Mouse (Mus musculus) hindbrain, embryonic 14.5 days (tissue): ENCODE measurements around the gene Adprm. TPM values are rescaled to one million over a fixed set of nuclear protein-coding genes. Genes with fewer than 3 reads are reported as not detected.
A peak's percentile ranks its signal among the peaks of the same experiment; 100 is the strongest.
"Not testable (repeated sequence)": the region's sequence is repeated elsewhere in the genome, so short reads cannot be mapped to it uniquely, and the experiment has no call there.

Experiments used
- ATAC-seq: fragments of 200-750 bp; cut with Nextera tagmentation; 2 replicates; pipeline ENCODE4 v1.8.0; 2017; ENCODE audit warnings: moderate number of reproducible peaks, mild to moderate bottlenecking, moderate TSS enrichment, moderate library complexity; ENCODE audit not compliant: low FRiP score
- DNase-seq: peaks from one replicate; pipeline ENCODE4 v3.0.0-alpha.2; 2015; ENCODE audit warnings: low spot score
- H3K27ac ChIP-seq: fragments of 300-500 bp; sonication (generic); 2 replicates; pipeline ENCODE4 v1.5.1; 2014; ENCODE audit warnings: mild to moderate bottlenecking, moderate library complexity
- H3K27me3 ChIP-seq: fragments of 300-500 bp; sonication (generic); 2 replicates; pipeline ENCODE4 v1.6.1; 2014; ENCODE audit warnings: mild to moderate bottlenecking, low read length, mixed read lengths; ENCODE audit not compliant: control insufficient read depth, insufficient read depth
- H3K36me3 ChIP-seq: fragments of 300-500 bp; sonication (generic); replicated peaks from 2 replicates; pipeline ENCODE4 v1.6.1; 2014; ENCODE audit not compliant: control insufficient read depth, insufficient read depth
- H3K4me1 ChIP-seq: fragments of 300-500 bp; sonication (generic); replicated peaks from 2 replicates; pipeline ENCODE4 v1.6.1; 2014; ENCODE audit warnings: antibody characterized with exemption, low read length, mixed read lengths; ENCODE audit not compliant: control insufficient read depth, insufficient read depth
- H3K4me2 ChIP-seq: fragments of 300-500 bp; sonication (generic); replicated peaks from 2 replicates; pipeline ENCODE4 v1.6.1; 2014; ENCODE audit warnings: mild to moderate bottlenecking, moderate library complexity
- H3K4me3 ChIP-seq: fragments of 300-500 bp; sonication (generic); replicated peaks from 2 replicates; pipeline ENCODE4 v1.5.1; 2014; ENCODE audit warnings: mild to moderate bottlenecking, low read length
- H3K9ac ChIP-seq: fragments of 300-500 bp; sonication (generic); 2 replicates; pipeline ENCODE4 v1.6.1; 2014
- H3K9me3 ChIP-seq: fragments of 300-500 bp; sonication (generic); 2 replicates; pipeline ENCODE4 v1.6.1; 2016; ENCODE audit warnings: low read length; ENCODE audit not compliant: control insufficient read depth
- WGBS: fragments of 180-500 bp; shearing (Covaris S2); extraction: QIAGEN DNeasy Blood & Tissue Kit; methylation state at CpG from one replicate; pipeline ENCODE4 v1.1.7; 2014; 5-methylcytosine and 5-hydroxymethylcytosine counted together
- polyA plus RNA-seq: library from polyadenylated mRNA; unstranded; fragments of >200 nt; fragmentation: Nextera tagmentation; extraction: Ambion mirVana; gene quantifications from 2 replicates; pipeline ENCODE4 v1.2.1, GENCODE M21; 2014

The Adprm gene
- polyA plus RNA-seq, 1 experiment from 2014 or later = 32.4 TPM

GRCm38 (mm10) chr11:67036892-67037291 lies 15.5 kb downstream of the Adprm start:
- peaks cover 49% of the 10 kb centered on the region for H3K36me3 ChIP-seq

GRCm38 (mm10) chr11:67036229-67036628 lies 16.2 kb downstream of the Adprm start:
- no peaks in the 10 kb centered on the region for H3K9me3 ChIP-seq
- 92% methylated on average over 6 of the region's 6 CpGs for WGBS
- DNase-seq = no peak
- H3K4me2 ChIP-seq = no peak overlapping the region
- peaks cover 42% of the 10 kb centered on the region for H3K36me3 ChIP-seq
- no peaks in the 10 kb centered on the region for H3K27me3 ChIP-seq
- H3K4me1 ChIP-seq = no peaks in the 10 kb centered on the region
- H3K4me3 ChIP-seq = no peak overlapping the region
- no peak for ATAC-seq
- no peak overlapping the region for H3K27ac ChIP-seq
- H3K9ac ChIP-seq = no peak overlapping the region

More at GRCm38 (mm10) chr11:67036892-67037291, 15.5 kb downstream of the Adprm start:
- no peaks in the 10 kb centered on the region for H3K4me1 ChIP-seq
- H3K27ac ChIP-seq = no peak overlapping the region
- no peak overlapping the region for H3K4me3 ChIP-seq
- no peak overlapping the region for H3K9ac ChIP-seq
- DNase-seq (no peak), ATAC-seq (no peak)
- WGBS = 96% methylated on average over 9 of the region's 9 CpGs
- H3K27me3 ChIP-seq = no peaks in the 10 kb centered on the region
- no peak overlapping the region for H3K4me2 ChIP-seq
- no peaks in the 10 kb centered on the region for H3K9me3 ChIP-seq

- Histone ChIP-seq H3K27me3 (no peaks in the 10 kb centered on the region), H3K9me3 (no peaks in the 10 kb centered on the region), H3K4me2 (no peak overlapping the region), H3K27ac (no peak overlapping the region), H3K4me3 (no peak overlapping the region), H3K4me1 (no peaks in the 10 kb centered on the region), H3K36me3 (peaks cover 29% of the 10 kb centered on the region), H3K9ac (no peak overlapping the region)
- ATAC-seq (no peak), DNase-seq (no peak)
- 93% methylated on average over 4 of the region's 4 CpGs for WGBS
Measured at GRCm38 (mm10) chr11:67034775-67035485, 17.5 kb downstream of the Adprm start.

- Histone ChIP-seq H3K36me3 (peaks cover 3% of the 10 kb centered on the region; the same call in 1 of the 2 replicates), H3K4me2 (no peak overlapping the region), H3K27me3 (no peaks in the 10 kb centered on the region), H3K9me3 (no peaks in the 10 kb centered on the region), H3K4me1 (no peaks in the 10 kb centered on the region), H3K4me3 (no peak overlapping the region), H3K27ac (no peak overlapping the region), H3K9ac (no peak overlapping the region)
- DNase-seq (no peak), ATAC-seq (no peak)
- 77% methylated on average over 2 of the region's 2 CpGs for WGBS
Measured at GRCm38 (mm10) chr11:67031603-67031915, 20.8 kb downstream of the Adprm start.

- H3K36me3 ChIP-seq = no peaks in the 10 kb centered on the region
- H3K9ac ChIP-seq = no peak overlapping the region
- DNase-seq (no peak), ATAC-seq (no peak)
- no peaks in the 10 kb centered on the region for H3K4me1 ChIP-seq
- H3K27me3 ChIP-seq = no peaks in the 10 kb centered on the region
- WGBS = 61% methylated on average over 16 of the region's 16 CpGs
- H3K4me2 ChIP-seq = no peak overlapping the region
- no peak overlapping the region for H3K27ac ChIP-seq
- H3K4me3 ChIP-seq = no peak overlapping the region
- H3K9me3 ChIP-seq = no peaks in the 10 kb centered on the region
Measured at GRCm38 (mm10) chr11:67030904-67031602, 21.3 kb downstream of the Adprm start.

DNA sequence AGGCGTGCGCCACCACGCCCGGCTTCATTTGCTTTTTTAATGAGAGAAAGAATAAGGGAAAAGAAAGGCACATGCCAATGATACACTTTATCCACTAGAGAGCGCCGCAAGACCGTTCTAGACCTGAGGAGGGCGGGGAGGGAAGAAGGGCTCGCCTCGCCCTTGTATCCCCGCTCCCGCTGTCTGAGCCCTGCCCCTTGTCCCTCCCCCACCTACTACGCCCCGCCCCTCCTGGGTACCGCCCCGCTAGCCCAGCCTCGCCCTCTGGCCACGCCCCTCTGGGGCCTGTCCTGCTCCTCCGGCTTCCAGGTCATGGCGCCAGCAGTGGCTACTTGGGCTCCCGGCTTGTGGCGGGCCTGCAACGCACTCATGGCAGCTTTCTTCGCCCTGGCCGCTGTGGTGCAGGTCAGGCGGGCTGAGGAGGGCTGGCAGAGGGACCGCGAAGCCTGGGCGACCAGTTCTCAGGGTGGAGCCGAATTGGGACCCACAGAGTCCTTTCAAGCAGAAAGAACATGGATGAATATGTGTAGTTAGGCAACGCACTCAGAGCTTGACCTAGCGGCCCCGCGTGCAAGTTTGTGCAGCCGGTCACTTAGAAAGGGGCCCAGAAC lies 27.4 kb downstream of the Adprm start, which contains the start of gene Tmem220:
TSS of gene Tmem220 (plus strand) at position 288 of the 611 bp plus-strand sequence.
- peaks cover 7% of the 10 kb centered on the region for H3K4me1 ChIP-seq
- H3K9ac ChIP-seq = peak within 1 kb of the TSS; percentile 53
- peak within 1 kb of the TSS; percentile 56 for H3K4me2 ChIP-seq
- DNase-seq = peak; percentile 89
- H3K9me3 ChIP-seq = no peaks in the 10 kb centered on the region
- no peaks in the 10 kb centered on the region for H3K36me3 ChIP-seq
- ATAC-seq = peak; percentile 95
- H3K4me3 ChIP-seq = peak within 1 kb of the TSS; percentile 35
- H3K27ac ChIP-seq = no peak within 1 kb of the TSS
- WGBS = under 1% methylated on average over 34 of the region's 35 CpGs
- H3K27me3 ChIP-seq = peaks cover 3% of the 10 kb centered on the region; the same call in 1 of the 2 replicates

- 11% methylated on average over 6 of the region's 6 CpGs for WGBS
- Histone ChIP-seq H3K27me3 (peaks cover 8% of the 10 kb centered on the region), H3K4me2 (peak overlapping the region; percentile 56), H3K9ac (no peak overlapping the region), H3K27ac (no peak overlapping the region), H3K4me3 (no peak overlapping the region), H3K9me3 (no peaks in the 10 kb centered on the region), H3K36me3 (no peaks in the 10 kb centered on the region), H3K4me1 (peaks cover 7% of the 10 kb centered on the region)
- ATAC-seq = no peak
- DNase-seq = no peak
Measured at GRCm38 (mm10) chr11:67023802-67024340, 28.5 kb downstream of the Adprm start.

- ATAC-seq, H3K9me3 ChIP-seq, H3K4me1 ChIP-seq, DNase-seq, H3K27ac ChIP-seq, H3K9ac ChIP-seq, H3K4me3 ChIP-seq, H3K27me3 ChIP-seq, H3K4me2 ChIP-seq, H3K36me3 ChIP-seq: not testable (repeated sequence)
- WGBS = 45% methylated on average over 1 of the region's 1 CpGs
Measured at GRCm38 (mm10) chr11:67023191-67023590, 29.2 kb downstream of the Adprm start.
